14 mouse cellular contexts compared by ENCODE assay signal in genomic region chr5:114538752-114539151, GRCm38 (mm10). TPM values are rescaled to one million over a fixed set of nuclear protein-coding genes. Genes with fewer than 3 reads are reported as not detected.
A peak's percentile ranks its signal among the peaks of the same experiment; 100 is the strongest.
DNase-seq lines count a peak whose midpoint lies in the region; ATAC-seq lines count a peak whose summit lies in the region.
"Had no signal": no experiment of that assay in that cellular context is flagged by ENCODE, and none has a peak within 500 bp of the region (broad histone marks: within the 10 kb centered on the region; RNA-seq: fewer than 3 reads in every experiment).

No protein-coding gene starts in this region.

- no peak for DNase-seq in kidney, adult 18-20 months
- DNase-seq in embryo, embryonic 10 days (ENCODE audit: low spot score), result peak; percentile 48
- peak; percentile 73 for DNase-seq in limb, embryonic 11.5 days (ENCODE audit: low spot score)
- DNase-seq in adrenal gland, postnatal 36 days, result no peak
- DNase-seq in lung, postnatal 14 days, result no peak
- DNase-seq: adrenal gland, adult 2 months; cerebellum, adult 11-12 months; gastrocnemius, postnatal 36 days; lung, adult 2 months had no signal

- H3K9me3 ChIP-seq in kidney, embryonic 14.5 days (ENCODE audit: control insufficient read depth, low read length), result no peaks in the 10 kb centered on the region
- no peaks in the 10 kb centered on the region for H3K9me3 ChIP-seq in embryonic facial prominence, embryonic 15.5 days (replicated peaks)
- H3K9me3 ChIP-seq in limb, embryonic 11.5 days (ENCODE audit: control insufficient read depth, low read length), result no peaks in the 10 kb centered on the region
- H3K9me3 ChIP-seq in kidney, embryonic 16.5 days (ENCODE audit: low read length), result peaks cover 4% of the 10 kb centered on the region; the same call in 1 of the 2 replicates

- H3K27me3 ChIP-seq in kidney, embryonic 14.5 days (ENCODE audit: control insufficient read depth, insufficient read depth, low read length), result peaks cover 10% of the 10 kb centered on the region
- H3K27me3 ChIP-seq in embryonic facial prominence, embryonic 15.5 days, result peaks cover 31% of the 10 kb centered on the region
- H3K27me3 ChIP-seq in limb, embryonic 11.5 days (ENCODE audit: control insufficient read depth, insufficient read depth, low read length), result no peaks in the 10 kb centered on the region
- H3K27me3 ChIP-seq in kidney, embryonic 16.5 days (ENCODE audit: insufficient read depth, low read length), result peaks cover 20% of the 10 kb centered on the region

- H3K9ac ChIP-seq in kidney, embryonic 14.5 days (ENCODE audit: low read depth, low read length), result no peak overlapping the region
- H3K9ac ChIP-seq in embryonic facial prominence, embryonic 15.5 days, result no peak overlapping the region
- no peak overlapping the region for H3K9ac ChIP-seq in limb, embryonic 11.5 days (ENCODE audit: low read length)
- no peak overlapping the region for H3K9ac ChIP-seq in kidney, embryonic 16.5 days (replicated peaks; ENCODE audit: low read length)

- no peak overlapping the region for H3K4me3 ChIP-seq in kidney, embryonic 14.5 days (ENCODE audit: low read length)
- no peak overlapping the region for H3K4me3 ChIP-seq in embryonic facial prominence, embryonic 15.5 days (replicated peaks)
- no peak overlapping the region for H3K4me3 ChIP-seq in limb, embryonic 11.5 days (ENCODE audit: low read depth, low read length)
- H3K4me3 ChIP-seq in kidney, embryonic 16.5 days (ENCODE audit: low read length), result no peak overlapping the region
- H3K4me3 ChIP-seq: erythroblast, embryonic 14.5 days had no signal

- H3K4me1 ChIP-seq in kidney, embryonic 14.5 days (ENCODE audit: control insufficient read depth, insufficient read depth, low read length), result no peaks in the 10 kb centered on the region
- H3K4me1 ChIP-seq in embryonic facial prominence, embryonic 15.5 days, result peaks cover 27% of the 10 kb centered on the region
- peaks cover 33% of the 10 kb centered on the region for H3K4me1 ChIP-seq in limb, embryonic 11.5 days (ENCODE audit: control insufficient read depth, insufficient read depth, low read length)
- H3K4me1 ChIP-seq in kidney, embryonic 16.5 days (ENCODE audit: insufficient read depth, low read length), result peaks cover 20% of the 10 kb centered on the region

- H3K4me2 ChIP-seq in kidney, embryonic 14.5 days (replicated peaks; ENCODE audit: low read depth, low read length), result no peak overlapping the region
- H3K4me2 ChIP-seq in embryonic facial prominence, embryonic 15.5 days (replicated peaks), result no peak overlapping the region
- H3K4me2 ChIP-seq in limb, embryonic 11.5 days (ENCODE audit: low read depth, severe bottlenecking), result no peak overlapping the region
- no peak overlapping the region for H3K4me2 ChIP-seq in kidney, embryonic 16.5 days (replicated peaks; ENCODE audit: low read depth, low read length)

- peak; percentile 8; the same call in 1 of the 2 replicates for ATAC-seq in kidney, embryonic 14.5 days (ENCODE audit: low FRiP score, low TSS enrichment)
- peak; percentile 31; the same call in 1 of the 2 replicates for ATAC-seq in embryonic facial prominence, embryonic 15.5 days (ENCODE audit: insufficient number of reproducible peaks, low FRiP score, low TSS enrichment, low read depth)
- peak; percentile 51 for ATAC-seq in limb, embryonic 11.5 days (ENCODE audit: insufficient number of reproducible peaks, low FRiP score, low TSS enrichment, low read depth)
- ATAC-seq in kidney, embryonic 16.5 days (ENCODE audit: low FRiP score, low TSS enrichment), result no peak

- WGBS in kidney, embryonic 14.5 days, result 30% methylated on average over 4 of the region's 4 CpGs
- WGBS in embryonic facial prominence, embryonic 15.5 days, result 13% methylated on average over 4 of the region's 4 CpGs
- WGBS in limb, embryonic 11.5 days, result 15% methylated on average over 4 of the region's 4 CpGs
- WGBS in kidney, embryonic 16.5 days, result 29% methylated on average over 4 of the region's 4 CpGs

- no peaks in the 10 kb centered on the region for H3K36me3 ChIP-seq in kidney, embryonic 14.5 days (ENCODE audit: control insufficient read depth, insufficient read depth, low read length)
- H3K36me3 ChIP-seq in embryonic facial prominence, embryonic 15.5 days, result no peaks in the 10 kb centered on the region
- H3K36me3 ChIP-seq in limb, embryonic 11.5 days (ENCODE audit: control insufficient read depth, insufficient read depth, low read length), result no peaks in the 10 kb centered on the region
- H3K36me3 ChIP-seq in kidney, embryonic 16.5 days (ENCODE audit: insufficient read depth, low read length), result no peaks in the 10 kb centered on the region

- H3K27ac ChIP-seq in kidney, embryonic 14.5 days (ENCODE audit: low read depth, low read length), result no peak overlapping the region
- H3K27ac ChIP-seq in embryonic facial prominence, embryonic 15.5 days (replicated peaks), result no peak overlapping the region
- peak overlapping the region; percentile 77 for H3K27ac ChIP-seq in limb, embryonic 11.5 days (replicated peaks; ENCODE audit: low read depth, low read length)
- no peak overlapping the region for H3K27ac ChIP-seq in kidney, embryonic 16.5 days (ENCODE audit: low read length)
- H3K27ac ChIP-seq: kidney, postnatal 0 days had no signal

RNA-seq across cellular contexts. Expression of gene Fam222a, which starts 29.1 kb away (rescaled TPM):
- 5.6 and 5.8 TPM in 2 replicates for polyA plus RNA-seq in kidney, embryonic 14.5 days (2014; fragmentation: Nextera tagmentation; extraction: Ambion mirVana)
- 1.5 and 1.9 TPM in 2 replicates for polyA plus RNA-seq in embryonic facial prominence, embryonic 15.5 days (2015; fragmentation: Nextera tagmentation; extraction: Ambion mirVana)
- 2.4 and 2.5 TPM in 2 replicates for polyA plus RNA-seq in limb, embryonic 11.5 days (2014; fragmentation: Nextera tagmentation; extraction: Ambion mirVana)
- total RNA-seq in adrenal gland, postnatal 36 days (2021), result 100 to 1,000 TPM in 1 of 2 experiments, 10 to 100 TPM in 1; 52.1 to 118 TPM
- 4.1 and 4.5 TPM in 2 replicates for polyA plus RNA-seq in kidney, embryonic 16.5 days (2015; fragmentation: Nextera tagmentation; extraction: Ambion mirVana)

Comparison
In these comparisons a context has a peak if more than half of its experiments do, and no peak if none do; other contexts are left out.
1. DNase-seq: peak in embryo, embryonic 10 days (single experiment) and limb, embryonic 11.5 days (single experiment); none in kidney, adult 18-20 months (single experiment), adrenal gland, postnatal 36 days (0 of 2) and lung, postnatal 14 days (single experiment).